Mouse (Mus musculus): ENCODE results near the gene Tdgf1.

GRCm38 (mm10) chr9:110984096-110984495 lies 38.1 kb upstream of the Tdgf1 start:
- TF ChIP-seq GATA1 (IDR thresholded peaks at IDR 0.05; ENCODE audit: low read length) (no peak), TAL1 (IDR thresholded peaks at IDR 0.05; ENCODE audit: low read length) (no peak)
